Mouse (Mus musculus): ENCODE data around the gene Cacng3. TPM values are rescaled to one million over a fixed set of nuclear protein-coding genes. Genes with fewer than 3 reads are reported as not detected.

The Cacng3 gene
- polyA plus RNA-seq, 1 experiment = not detected

DNA sequence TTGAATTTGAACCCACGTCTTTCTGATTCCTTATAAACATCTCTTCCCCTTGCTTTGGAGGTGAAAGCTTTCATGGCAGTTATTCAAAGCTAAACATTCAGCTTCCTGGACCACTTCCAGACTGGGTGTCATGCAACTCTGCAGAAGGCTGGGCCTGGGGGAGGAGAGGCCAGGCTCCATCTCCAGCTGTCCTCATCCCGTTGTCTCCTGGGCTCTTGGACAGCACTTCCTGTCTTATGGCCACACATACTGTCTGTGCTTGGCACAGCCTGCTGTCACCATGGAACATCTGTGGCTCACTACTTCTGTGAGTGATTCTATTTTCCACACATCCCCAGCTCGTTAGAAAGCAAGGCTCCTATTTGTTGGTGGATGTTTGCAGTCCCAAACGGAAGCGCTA lies 31.5 kb downstream of the Cacng3 start:
- no peaks in the 10 kb centered on the region for H3K4me1 ChIP-seq (ENCODE audit: control insufficient read depth)
- no peaks in the 10 kb centered on the region for H3K36me3 ChIP-seq (ENCODE audit: control insufficient read depth)
- no peaks in the 10 kb centered on the region; the same call in 1 of the 2 replicates for H3K9me3 ChIP-seq (ENCODE audit: control insufficient read depth, low read length)
- H3K4me3 ChIP-seq (replicated peaks) = no peak overlapping the region
- no peaks in the 10 kb centered on the region for H3K27me3 ChIP-seq (ENCODE audit: control insufficient read depth)
- TF ChIP-seq GATA1 (IDR thresholded peaks at IDR 0.05; ENCODE audit: low read length) = no peak
- no peak for TF ChIP-seq TAL1 (IDR thresholded peaks at IDR 0.05; ENCODE audit: low read length)

DNA sequence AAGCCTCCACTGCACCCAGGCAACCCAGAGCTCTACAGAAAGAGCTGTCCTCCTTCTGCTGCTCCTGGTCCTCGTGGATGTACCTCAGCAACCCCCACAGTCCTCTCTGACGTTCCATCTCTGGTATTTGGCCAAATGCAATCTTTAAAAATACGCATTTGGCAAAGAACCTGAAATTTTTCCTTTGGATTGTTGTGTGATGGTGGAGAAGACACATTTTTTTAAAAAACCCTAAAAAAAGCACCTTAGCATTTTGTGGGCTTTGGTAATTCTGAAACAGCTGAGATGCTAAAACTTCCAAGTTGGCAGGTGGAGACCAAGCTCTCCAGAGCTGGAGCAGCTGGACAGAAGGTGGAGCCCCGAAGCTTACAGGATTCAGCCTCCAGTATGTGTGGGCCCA lies 32.2 kb downstream of the Cacng3 start:
- Histone ChIP-seq H3K36me3 (ENCODE audit: control insufficient read depth) (no peaks in the 10 kb centered on the region), H3K4me1 (ENCODE audit: control insufficient read depth) (no peaks in the 10 kb centered on the region), H3K27me3 (ENCODE audit: control insufficient read depth) (no peaks in the 10 kb centered on the region), H3K4me3 (replicated peaks) (no peak overlapping the region), H3K9me3 (ENCODE audit: control insufficient read depth, low read length) (no peaks in the 10 kb centered on the region; the same call in 1 of the 2 replicates)
- TF ChIP-seq GATA1 (IDR thresholded peaks at IDR 0.05; ENCODE audit: low read length) (no peak), TAL1 (IDR thresholded peaks at IDR 0.05; ENCODE audit: low read length) (no peak)

DNA sequence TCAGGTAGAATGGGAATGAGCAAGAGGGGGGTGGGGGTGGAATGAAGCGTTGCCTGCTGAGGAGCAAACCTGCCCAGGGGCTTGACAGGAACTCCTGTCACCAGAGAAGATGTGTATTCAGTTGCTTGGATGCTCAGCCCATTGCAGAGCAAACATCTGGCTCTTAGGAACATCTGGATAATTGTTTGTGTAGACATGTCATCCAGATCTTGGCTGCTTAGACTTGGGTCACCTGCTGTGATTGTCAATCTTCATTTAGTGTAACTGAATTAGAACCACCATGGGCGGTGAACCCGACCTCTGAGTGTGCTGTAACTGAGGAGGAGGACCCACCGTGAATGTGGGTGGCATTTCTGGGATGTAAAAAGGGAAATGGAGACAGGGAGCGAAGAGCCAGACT lies 36.4 kb downstream of the Cacng3 start:
- no peaks in the 10 kb centered on the region for H3K9me3 ChIP-seq (ENCODE audit: control insufficient read depth, low read length)
- no peaks in the 10 kb centered on the region for H3K36me3 ChIP-seq (ENCODE audit: control insufficient read depth)
- TF ChIP-seq GATA1 (IDR thresholded peaks at IDR 0.05; ENCODE audit: low read length) = no peak
- no peak for TF ChIP-seq TAL1 (IDR thresholded peaks at IDR 0.05; ENCODE audit: low read length)
- no peaks in the 10 kb centered on the region for H3K4me1 ChIP-seq (ENCODE audit: control insufficient read depth)
- H3K27me3 ChIP-seq (ENCODE audit: control insufficient read depth) = no peaks in the 10 kb centered on the region
- H3K4me3 ChIP-seq (replicated peaks) = no peak overlapping the region

DNA sequence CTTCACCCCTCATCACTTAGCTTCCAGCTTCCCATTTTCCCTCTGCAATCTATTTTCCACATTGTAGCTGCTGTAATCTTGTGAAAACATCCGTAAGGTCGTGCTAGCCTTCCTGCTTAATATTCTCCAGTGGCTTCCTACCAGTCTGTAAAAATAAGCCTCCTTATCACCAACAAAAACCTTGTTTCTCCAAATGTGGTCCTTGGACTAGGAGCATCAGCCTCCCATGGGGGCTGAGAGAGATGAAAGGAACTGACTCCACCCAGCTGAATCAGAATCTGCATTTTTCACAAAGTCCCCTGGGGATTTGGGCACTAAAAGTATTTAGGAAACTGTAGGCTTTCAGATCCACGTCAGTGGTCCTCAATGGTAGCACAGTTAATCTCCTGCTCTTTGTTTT lies 46.0 kb downstream of the Cacng3 start:
- H3K4me1 ChIP-seq (ENCODE audit: control insufficient read depth) = no peaks in the 10 kb centered on the region
- H3K27me3 ChIP-seq (ENCODE audit: control insufficient read depth) = no peaks in the 10 kb centered on the region
- H3K9me3 ChIP-seq (ENCODE audit: control insufficient read depth, low read length) = peaks cover 6% of the 10 kb centered on the region
- no peak for TF ChIP-seq TAL1 (IDR thresholded peaks at IDR 0.05; ENCODE audit: low read length)
- no peak for TF ChIP-seq GATA1 (IDR thresholded peaks at IDR 0.05; ENCODE audit: low read length)
- no peaks in the 10 kb centered on the region for H3K36me3 ChIP-seq (ENCODE audit: control insufficient read depth)
- H3K4me3 ChIP-seq (replicated peaks) = no peak overlapping the region

DNA sequence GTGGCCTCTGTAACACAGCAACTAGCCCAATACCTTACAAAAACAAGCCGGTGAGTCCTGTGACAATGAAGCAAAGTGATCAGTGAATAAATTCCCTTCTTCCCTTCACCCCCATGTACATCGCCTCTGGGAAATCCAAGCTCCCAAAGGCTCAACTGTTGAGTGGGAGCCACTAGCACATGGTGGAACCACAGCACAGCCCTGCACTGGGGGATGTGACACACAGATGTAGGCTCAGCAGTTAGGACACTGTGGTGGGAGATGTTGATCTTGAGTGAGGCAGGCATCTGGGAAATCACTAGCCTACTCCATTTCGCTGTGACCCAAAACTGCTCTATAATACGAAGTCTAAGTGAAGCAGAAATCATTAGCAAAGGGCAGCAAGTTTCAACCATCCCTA lies 48.2 kb downstream of the Cacng3 start:
- Histone ChIP-seq H3K36me3 (ENCODE audit: control insufficient read depth) (no peaks in the 10 kb centered on the region), H3K4me1 (ENCODE audit: control insufficient read depth) (no peaks in the 10 kb centered on the region), H3K9me3 (ENCODE audit: control insufficient read depth, low read length) (peaks cover 6% of the 10 kb centered on the region), H3K4me3 (replicated peaks) (no peak overlapping the region), H3K27me3 (ENCODE audit: control insufficient read depth) (no peaks in the 10 kb centered on the region)
- TF ChIP-seq TAL1 (IDR thresholded peaks at IDR 0.05; ENCODE audit: low read length) = no peak

DNA sequence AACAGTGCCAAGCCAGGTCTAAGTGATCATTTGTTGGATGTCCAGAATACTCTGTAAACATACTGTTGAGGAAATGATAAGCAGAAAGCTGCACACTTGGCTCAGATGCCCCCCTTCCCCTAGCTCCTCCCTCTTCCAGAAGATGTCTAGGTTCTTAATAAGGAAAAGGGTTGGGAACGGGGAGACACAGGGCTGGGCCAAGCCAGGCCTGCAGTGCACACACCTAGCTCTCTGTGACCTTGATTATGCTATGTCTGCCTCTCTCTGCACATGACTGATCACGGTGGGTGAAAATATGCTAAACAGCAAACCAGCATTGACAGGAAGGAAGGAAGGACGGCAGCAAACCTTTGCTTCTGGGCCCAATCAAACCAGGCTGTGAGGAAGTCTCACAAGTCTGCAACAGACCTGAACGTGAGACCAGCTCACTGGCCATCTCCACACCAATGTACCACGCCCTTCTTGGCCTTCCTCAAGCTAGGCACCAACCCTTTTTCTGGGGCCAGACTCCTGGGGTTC lies 53.1 kb downstream of the Cacng3 start:
- Histone ChIP-seq H3K9me3 (ENCODE audit: control insufficient read depth, low read length) (peaks cover 6% of the 10 kb centered on the region), H3K4me3 (replicated peaks) (no peak overlapping the region), H3K27me3 (ENCODE audit: control insufficient read depth) (no peaks in the 10 kb centered on the region), H3K4me1 (ENCODE audit: control insufficient read depth) (no peaks in the 10 kb centered on the region), H3K36me3 (ENCODE audit: control insufficient read depth) (no peaks in the 10 kb centered on the region)
- TF ChIP-seq GATA1 (IDR thresholded peaks at IDR 0.05; ENCODE audit: low read length) (no peak), TAL1 (IDR thresholded peaks at IDR 0.05; ENCODE audit: low read length) (no peak)

DNA sequence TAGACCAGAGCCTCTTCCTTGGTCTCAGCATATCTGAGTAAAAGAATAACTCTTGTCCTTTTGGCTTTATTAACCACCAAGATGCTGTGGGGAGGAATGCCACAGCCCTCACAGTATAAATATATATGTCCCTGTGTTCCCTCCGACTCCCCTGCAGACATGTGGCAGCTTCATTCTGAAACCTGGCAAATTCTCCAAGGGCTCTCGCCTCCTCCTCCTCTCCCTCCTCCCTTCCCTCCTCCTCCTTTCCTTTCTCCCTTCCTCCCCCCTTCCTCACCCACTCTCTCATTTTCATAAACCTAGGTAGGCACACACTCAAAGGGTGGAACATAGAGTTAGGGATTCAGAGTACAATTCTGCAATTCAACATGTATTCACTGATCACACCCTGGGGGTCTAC lies 56.1 kb downstream of the Cacng3 start:
- H3K36me3 ChIP-seq (ENCODE audit: control insufficient read depth) = no peaks in the 10 kb centered on the region
- no peaks in the 10 kb centered on the region for H3K27me3 ChIP-seq (ENCODE audit: control insufficient read depth)
- H3K4me3 ChIP-seq (replicated peaks) = no peak overlapping the region
- TF ChIP-seq GATA1 (IDR thresholded peaks at IDR 0.05; ENCODE audit: low read length) (no peak), TAL1 (IDR thresholded peaks at IDR 0.05; ENCODE audit: low read length) (no peak)
- H3K9me3 ChIP-seq (ENCODE audit: control insufficient read depth, low read length) = no peaks in the 10 kb centered on the region
- no peaks in the 10 kb centered on the region for H3K4me1 ChIP-seq (ENCODE audit: control insufficient read depth)

DNA sequence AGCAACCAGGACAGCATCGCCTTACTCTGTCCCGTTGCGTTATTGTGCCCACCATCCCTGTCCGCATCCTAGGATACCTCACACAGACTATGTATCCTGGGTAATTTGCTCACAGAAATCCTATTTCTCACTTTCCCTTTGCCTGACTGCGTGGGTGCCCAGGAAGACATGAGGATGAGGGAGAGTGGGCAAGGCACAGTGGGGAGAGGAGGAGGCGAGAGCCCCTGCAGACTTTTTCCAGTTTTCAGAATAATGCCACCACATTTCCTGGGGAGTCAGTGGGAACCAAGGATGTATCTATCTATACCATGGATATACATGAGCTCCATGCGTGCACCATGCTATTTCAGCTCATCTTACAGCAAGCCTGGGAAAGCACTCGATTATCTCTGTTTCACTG lies 57.9 kb downstream of the Cacng3 start:
- Histone ChIP-seq H3K36me3 (ENCODE audit: control insufficient read depth) (no peaks in the 10 kb centered on the region), H3K27me3 (ENCODE audit: control insufficient read depth) (no peaks in the 10 kb centered on the region), H3K9me3 (ENCODE audit: control insufficient read depth, low read length) (no peaks in the 10 kb centered on the region), H3K4me3 (replicated peaks) (no peak overlapping the region), H3K4me1 (ENCODE audit: control insufficient read depth) (no peaks in the 10 kb centered on the region)
- TF ChIP-seq GATA1 (IDR thresholded peaks at IDR 0.05; ENCODE audit: low read length) (no peak), TAL1 (IDR thresholded peaks at IDR 0.05; ENCODE audit: low read length) (no peak)

DNA sequence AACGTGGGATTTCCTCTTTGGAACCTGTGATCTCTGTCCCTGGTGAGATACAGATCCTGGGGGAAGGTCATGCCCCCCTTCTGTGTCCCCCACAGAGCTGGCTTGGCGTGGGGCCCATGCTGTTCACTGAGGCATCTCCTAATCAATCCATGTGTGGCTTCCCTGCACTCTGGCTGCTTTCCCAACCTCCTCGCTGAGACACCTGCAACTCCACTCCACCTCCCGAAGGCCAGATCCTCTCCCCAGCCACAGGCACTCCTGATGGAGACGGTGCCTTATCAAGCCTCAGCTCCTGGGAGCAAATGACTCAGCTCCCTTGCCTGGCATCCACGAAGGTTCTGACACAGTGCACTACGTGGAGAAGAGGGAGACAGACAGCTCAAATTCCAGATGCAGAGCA lies 58.6 kb downstream of the Cacng3 start:
- Histone ChIP-seq H3K4me1 (ENCODE audit: control insufficient read depth) (no peaks in the 10 kb centered on the region), H3K4me3 (replicated peaks) (no peak overlapping the region), H3K9me3 (ENCODE audit: control insufficient read depth, low read length) (no peaks in the 10 kb centered on the region), H3K27me3 (ENCODE audit: control insufficient read depth) (no peaks in the 10 kb centered on the region), H3K36me3 (ENCODE audit: control insufficient read depth) (no peaks in the 10 kb centered on the region)
- TF ChIP-seq TAL1 (IDR thresholded peaks at IDR 0.05; ENCODE audit: low read length) = no peak
- no peak for TF ChIP-seq GATA1 (IDR thresholded peaks at IDR 0.05; ENCODE audit: low read length)

DNA sequence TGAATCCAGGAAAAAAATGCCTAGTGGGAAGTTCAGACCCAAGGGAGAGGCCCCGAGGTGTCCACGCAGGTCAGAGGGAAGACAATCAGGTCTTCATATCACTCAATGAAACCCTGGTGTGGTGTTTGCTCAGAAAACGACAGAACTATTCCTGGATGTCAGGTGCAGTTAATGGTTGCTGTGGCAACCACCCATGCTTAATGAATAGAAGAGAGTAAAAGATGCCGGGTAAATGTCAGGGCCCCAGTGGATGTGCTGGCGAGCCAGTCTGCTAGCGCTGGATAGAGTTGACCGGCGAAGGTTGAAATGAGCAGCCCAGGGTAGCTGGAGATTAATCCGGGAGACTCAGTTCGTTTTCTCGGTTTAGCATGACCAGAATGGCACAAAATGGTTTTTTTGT lies 65.0 kb downstream of the Cacng3 start:
- TF ChIP-seq GATA1 (IDR thresholded peaks at IDR 0.05; ENCODE audit: low read length) (no peak), TAL1 (IDR thresholded peaks at IDR 0.05; ENCODE audit: low read length) (no peak)

More for the DNA sequence above, 65.0 kb downstream of the Cacng3 start:
- no peaks in the 10 kb centered on the region for H3K36me3 ChIP-seq (ENCODE audit: control insufficient read depth)
- no peaks in the 10 kb centered on the region for H3K27me3 ChIP-seq (ENCODE audit: control insufficient read depth)
- H3K9me3 ChIP-seq (ENCODE audit: control insufficient read depth, low read length) = no peaks in the 10 kb centered on the region
- no peak overlapping the region for H3K4me3 ChIP-seq (replicated peaks)
- H3K4me1 ChIP-seq (ENCODE audit: control insufficient read depth) = no peaks in the 10 kb centered on the region

Measured in erythroblast, embryonic 14.5 days (primary cell).